Mouse (Mus musculus) central nervous system, embryonic 11.5 days (tissue): ENCODE results near the gene Sertad2. TPM values are rescaled to one million over a fixed set of nuclear protein-coding genes. Genes with fewer than 3 reads are reported as not detected.

Experiments
- polyA plus RNA-seq: library from polyadenylated mRNA; depleted of rRNA; stranded (reverse); fragments of >200 nt; gene quantifications from 2 replicates; pipeline ENCODE4 v1.2.3, GENCODE M21; 2012; rRNA removed

The Sertad2 gene
- 13.4 and 16.8 TPM in 2 replicates for polyA plus RNA-seq

DNA sequence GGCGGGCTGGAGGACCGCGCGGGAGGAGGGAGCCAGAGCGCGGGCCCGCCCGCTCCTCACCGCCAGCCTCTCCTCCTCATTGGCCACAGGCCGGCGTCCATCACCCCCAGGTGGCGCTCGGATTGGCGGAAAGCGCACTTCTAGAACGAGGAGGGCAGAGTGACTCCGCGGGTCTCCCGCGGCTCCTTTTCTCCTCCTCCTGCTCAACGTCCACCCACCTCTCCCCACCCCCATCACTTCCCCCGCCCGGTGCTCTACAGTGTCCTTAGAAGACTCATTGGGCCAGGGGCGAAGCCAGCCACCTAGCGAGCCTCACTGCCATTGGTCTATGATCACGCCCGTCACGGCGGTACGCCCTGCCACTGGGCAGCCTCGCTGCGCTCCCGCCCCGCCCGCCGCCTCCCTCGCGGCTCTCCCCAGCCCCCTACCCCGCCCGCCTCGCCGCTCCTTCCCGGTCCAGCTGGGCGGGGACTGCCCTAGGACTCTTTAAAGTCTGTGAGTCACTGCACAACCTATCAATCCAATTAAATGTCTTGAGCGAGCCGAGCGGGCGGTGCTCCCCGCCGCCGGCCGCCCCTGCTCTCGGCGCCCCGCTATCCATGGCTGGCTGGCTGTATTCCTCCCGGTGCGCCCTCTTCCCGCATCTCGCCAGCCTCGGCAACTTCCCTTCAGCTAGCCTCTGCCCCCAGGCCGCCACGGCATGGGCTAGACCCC lies at the start of gene Sertad2:
Gene Sertad2 (plus strand): TSS at position 515 of the 714 bp plus-strand sequence.

Other genes starting within 250 kb of the Sertad2 start
- 13.1 and 14.0 TPM in 2 replicates for gene Slc1a4, start 210.5 kb upstream of the Sertad2 start, polyA plus RNA-seq
- gene Aftph, start 198.3 kb downstream of the Sertad2 start, polyA plus RNA-seq = 44.9 and 65.7 TPM in 2 replicates